Mouse (Mus musculus): ENCODE results near the gene Synj2. TPM values are rescaled to one million over a fixed set of nuclear protein-coding genes. Genes with fewer than 3 reads are reported as not detected.
A peak's percentile ranks its signal among the peaks of the same experiment; 100 is the strongest.

The Synj2 gene
- polyA plus RNA-seq, 1 experiment from 2014 or later: 1.4 TPM

GRCm38 (mm10) chr17:5937441-5937840 lies 3.6 kb upstream of the Synj2 start:
- H3K4me3 ChIP-seq: no peak overlapping the region
- peaks cover 26% of the 10 kb centered on the region for H3K4me1 ChIP-seq
- 73% methylated on average over 2 of the region's 2 CpGs for WGBS
- no peak overlapping the region for H3K27ac ChIP-seq (replicated peaks)
- no peak for ATAC-seq (ENCODE audit: low FRiP score, low read depth)
- no peaks in the 10 kb centered on the region for H3K36me3 ChIP-seq
- peaks cover 53% of the 10 kb centered on the region for H3K27me3 ChIP-seq
- no peak overlapping the region for H3K9ac ChIP-seq (replicated peaks)
- no peak overlapping the region for H3K4me2 ChIP-seq (replicated peaks)
- H3K9me3 ChIP-seq: no peaks in the 10 kb centered on the region

- 64% methylated on average over 12 of the region's 12 CpGs for WGBS
- no peak overlapping the region for H3K27ac ChIP-seq (replicated peaks)
- H3K9me3 ChIP-seq: no peaks in the 10 kb centered on the region
- ATAC-seq (ENCODE audit: low FRiP score, low read depth): no peak
- no peak overlapping the region for H3K9ac ChIP-seq (replicated peaks)
- no peak overlapping the region for H3K4me3 ChIP-seq
- H3K4me1 ChIP-seq: peaks cover 20% of the 10 kb centered on the region
- H3K27me3 ChIP-seq: peaks cover 60% of the 10 kb centered on the region
- H3K36me3 ChIP-seq: no peaks in the 10 kb centered on the region
- H3K4me2 ChIP-seq (replicated peaks): no peak overlapping the region
These were observed 1.2 kb upstream of the Synj2 start for GRCm38 (mm10) chr17:5939871-5940270.

GRCm38 (mm10) chr17:5940792-5941191 lies 288 bp upstream of the Synj2 start:
- Histone ChIP-seq H3K4me1 (peaks cover 11% of the 10 kb centered on the region), H3K4me3 (peak overlapping the region; percentile 53), H3K27ac (replicated peaks) (no peak overlapping the region), H3K4me2 (replicated peaks) (peak overlapping the region; percentile 66), H3K27me3 (peaks cover 58% of the 10 kb centered on the region), H3K9me3 (no peaks in the 10 kb centered on the region), H3K36me3 (no peaks in the 10 kb centered on the region), H3K9ac (replicated peaks) (peak overlapping the region; percentile 17; the same call in 1 of the 2 replicates)
- WGBS: 2% methylated on average over 31 of the region's 38 CpGs
- peak; percentile 89 for ATAC-seq (ENCODE audit: low FRiP score, low read depth)

GRCm38 (mm10) chr17:5942156-5942555 lies 1.1 kb downstream of the Synj2 start:
- no peak overlapping the region for H3K9ac ChIP-seq (replicated peaks)
- peaks cover 53% of the 10 kb centered on the region for H3K27me3 ChIP-seq
- no peak overlapping the region for H3K4me2 ChIP-seq (replicated peaks)

GRCm38 (mm10) chr17:5943053-5943452 lies 2.0 kb downstream of the Synj2 start:
- Histone ChIP-seq H3K4me3 (no peak overlapping the region), H3K36me3 (no peaks in the 10 kb centered on the region), H3K4me2 (replicated peaks) (no peak overlapping the region), H3K4me1 (peaks cover 11% of the 10 kb centered on the region), H3K27me3 (peaks cover 51% of the 10 kb centered on the region), H3K9ac (replicated peaks) (no peak overlapping the region), H3K27ac (replicated peaks) (no peak overlapping the region), H3K9me3 (no peaks in the 10 kb centered on the region)
- ATAC-seq (ENCODE audit: low FRiP score, low read depth): no peak
- 77% methylated on average over 1 of the region's 1 CpGs for WGBS

More at GRCm38 (mm10) chr17:5942156-5942555, 1.1 kb downstream of the Synj2 start:
- H3K9me3 ChIP-seq: no peaks in the 10 kb centered on the region
- no peak for ATAC-seq (ENCODE audit: low FRiP score, low read depth)
- no peak overlapping the region for H3K4me3 ChIP-seq
- no peak overlapping the region for H3K27ac ChIP-seq (replicated peaks)
- 81% methylated on average over 3 of the region's 3 CpGs for WGBS
- peaks cover 11% of the 10 kb centered on the region for H3K4me1 ChIP-seq
- H3K36me3 ChIP-seq: no peaks in the 10 kb centered on the region

GRCm38 (mm10) chr17:5947039-5947438 lies 6.0 kb downstream of the Synj2 start:
- 85% methylated on average over 3 of the region's 3 CpGs for WGBS
- no peak overlapping the region for H3K4me2 ChIP-seq (replicated peaks)
- H3K9me3 ChIP-seq: no peaks in the 10 kb centered on the region
- H3K27ac ChIP-seq (replicated peaks): no peak overlapping the region
- no peak overlapping the region for H3K9ac ChIP-seq (replicated peaks)
- no peaks in the 10 kb centered on the region for H3K36me3 ChIP-seq
- no peak for ATAC-seq (ENCODE audit: low FRiP score, low read depth)
- no peaks in the 10 kb centered on the region for H3K4me1 ChIP-seq
- no peak overlapping the region for H3K4me3 ChIP-seq
- peaks cover 12% of the 10 kb centered on the region for H3K27me3 ChIP-seq

- Histone ChIP-seq H3K4me1 (no peaks in the 10 kb centered on the region), H3K27ac (replicated peaks) (no peak overlapping the region), H3K9me3 (no peaks in the 10 kb centered on the region), H3K36me3 (no peaks in the 10 kb centered on the region), H3K4me3 (no peak overlapping the region), H3K4me2 (replicated peaks) (no peak overlapping the region), H3K9ac (replicated peaks) (no peak overlapping the region), H3K27me3 (no peaks in the 10 kb centered on the region)
- 81% methylated on average over 4 of the region's 4 CpGs for WGBS
- no peak for ATAC-seq (ENCODE audit: low FRiP score, low read depth)
These were observed 11.4 kb downstream of the Synj2 start for GRCm38 (mm10) chr17:5952455-5952854.

- Histone ChIP-seq H3K9me3 (no peaks in the 10 kb centered on the region), H3K27ac (replicated peaks) (no peak overlapping the region), H3K4me3 (no peak overlapping the region), H3K9ac (replicated peaks) (no peak overlapping the region), H3K4me1 (no peaks in the 10 kb centered on the region), H3K27me3 (0 out of 2 replicates have a peak, but pooled peaks cover 3% of the 10 kb centered on the region), H3K4me2 (replicated peaks) (no peak overlapping the region), H3K36me3 (no peaks in the 10 kb centered on the region)
- WGBS: 83% methylated on average over 2 of the region's 2 CpGs
- ATAC-seq (ENCODE audit: low FRiP score, low read depth): no peak
These were observed 15.4 kb downstream of the Synj2 start for GRCm38 (mm10) chr17:5956350-5957000.

GRCm38 (mm10) chr17:5957097-5957496 lies 16.0 kb downstream of the Synj2 start:
- H3K4me2 ChIP-seq (replicated peaks): no peak overlapping the region
- no peak overlapping the region for H3K4me3 ChIP-seq
- no peaks in the 10 kb centered on the region for H3K4me1 ChIP-seq
- H3K27ac ChIP-seq (replicated peaks): no peak overlapping the region
- no peaks in the 10 kb centered on the region for H3K9me3 ChIP-seq
- 71% methylated on average over 3 of the region's 3 CpGs for WGBS
- no peak for ATAC-seq (ENCODE audit: low FRiP score, low read depth)
- 0 out of 2 replicates have a peak, but pooled peaks cover 3% of the 10 kb centered on the region for H3K27me3 ChIP-seq
- H3K36me3 ChIP-seq: no peaks in the 10 kb centered on the region
- no peak overlapping the region for H3K9ac ChIP-seq (replicated peaks)

- 91% methylated on average over 5 of the region's 5 CpGs for WGBS
- Histone ChIP-seq H3K36me3 (no peaks in the 10 kb centered on the region), H3K4me3 (no peak overlapping the region), H3K27ac (replicated peaks) (no peak overlapping the region), H3K9ac (replicated peaks) (no peak overlapping the region), H3K9me3 (peaks cover 3% of the 10 kb centered on the region; the same call in 1 of the 2 replicates), H3K27me3 (0 out of 2 replicates have a peak, but pooled peaks cover 3% of the 10 kb centered on the region), H3K4me1 (no peaks in the 10 kb centered on the region), H3K4me2 (replicated peaks) (no peak overlapping the region)
- no peak for ATAC-seq (ENCODE audit: low FRiP score, low read depth)
These were observed 17.1 kb downstream of the Synj2 start for GRCm38 (mm10) chr17:5958229-5958628.

- Histone ChIP-seq H3K27ac (replicated peaks) (no peak overlapping the region), H3K27me3 (0 out of 2 replicates have a peak, but pooled peaks cover 3% of the 10 kb centered on the region), H3K9me3 (peaks cover 3% of the 10 kb centered on the region; the same call in 1 of the 2 replicates), H3K4me1 (no peaks in the 10 kb centered on the region), H3K9ac (replicated peaks) (no peak overlapping the region), H3K36me3 (no peaks in the 10 kb centered on the region), H3K4me3 (no peak overlapping the region), H3K4me2 (replicated peaks) (no peak overlapping the region)
- WGBS: 80% methylated on average over 10 of the region's 10 CpGs
- ATAC-seq (ENCODE audit: low FRiP score, low read depth): no peak
These were observed 17.6 kb downstream of the Synj2 start for GRCm38 (mm10) chr17:5958636-5959035.

GRCm38 (mm10) chr17:5959096-5959495 lies 18.0 kb downstream of the Synj2 start:
- WGBS: 71% methylated on average over 7 of the region's 7 CpGs
- H3K9ac ChIP-seq (replicated peaks): no peak overlapping the region
- H3K9me3 ChIP-seq: peaks cover 3% of the 10 kb centered on the region; the same call in 1 of the 2 replicates

More at GRCm38 (mm10) chr17:5959096-5959495, 18.0 kb downstream of the Synj2 start:
- H3K36me3 ChIP-seq: no peaks in the 10 kb centered on the region
- H3K4me3 ChIP-seq: no peak overlapping the region
- H3K4me1 ChIP-seq: no peaks in the 10 kb centered on the region
- H3K27me3 ChIP-seq: 0 out of 2 replicates have a peak, but pooled peaks cover 3% of the 10 kb centered on the region
- no peak for ATAC-seq (ENCODE audit: low FRiP score, low read depth)
- H3K27ac ChIP-seq (replicated peaks): no peak overlapping the region
- no peak overlapping the region for H3K4me2 ChIP-seq (replicated peaks)

Measured in midbrain, embryonic 12.5 days (tissue).